Mouse (Mus musculus) cortical plate, adult 2 months (tissue): Measurements from ENCODE around the gene Pank1.

ENCODE experiments used
- CTCF ChIP-seq: fragments of 200-500 bp; IDR thresholded peaks from 2 replicates; pipeline ENCODE4 v1.5.1; 2011; ENCODE audit warnings: mild to moderate bottlenecking, control low read depth, low read length; ENCODE audit not compliant: insufficient read depth; ENCODE audit errors: extremely low read depth
- POLR2A ChIP-seq: fragments of 200-500 bp; IDR thresholded peaks from 2 replicates; pipeline ENCODE4 v1.6.1; 2011; ENCODE audit warnings: mild to moderate bottlenecking, low read length, control low read depth; ENCODE audit not compliant: insufficient read depth; ENCODE audit errors: extremely low read depth

- TF ChIP-seq CTCF (no peak), POLR2A (no peak)
Measured at GRCm38 (mm10) chr19:34813961-34814360, 65.3 kb downstream of the Pank1 start.
